Mouse (Mus musculus): ENCODE measurements around the gene Smap2.

Smap2 gene

GRCm38 (mm10) chr4:120974711-120975427, 42.2 kb downstream of the Smap2 start:
- peak; percentile 15 for DNase-seq

GRCm38 (mm10) chr4:120971842-120972241, 45.2 kb downstream of the Smap2 start:
- no peak for DNase-seq

GRCm38 (mm10) chr4:120969382-120970146, 47.5 kb downstream of the Smap2 start:
- DNase-seq: peak; percentile 64

GRCm38 (mm10) chr4:120968486-120968885, 48.6 kb downstream of the Smap2 start:
- no peak for DNase-seq

- DNase-seq: no peak
Observed at GRCm38 (mm10) chr4:120955586-120955985, 61.5 kb downstream of the Smap2 start.

GRCm38 (mm10) chr4:120953667-120954066, 63.4 kb downstream of the Smap2 start:
- no peak for DNase-seq

- DNase-seq: no peak
Observed at GRCm38 (mm10) chr4:120953038-120953437, 64.0 kb downstream of the Smap2 start.

GRCm38 (mm10) chr4:120952163-120952562, 64.9 kb downstream of the Smap2 start:
- no peak for DNase-seq

GRCm38 (mm10) chr4:120951428-120951973, 65.5 kb downstream of the Smap2 start, which contains the start of gene Zfp69:
TSS of gene Zfp69 (minus strand) at chr4:120951699.
- DNase-seq: peak; percentile 97

- DNase-seq: peak; percentile 15
Observed at GRCm38 (mm10) chr4:120950763-120951427, 66.2 kb downstream of the Smap2 start.

GRCm38 (mm10) chr4:120948938-120949337, 68.1 kb downstream of the Smap2 start:
- peak; percentile 76 for DNase-seq

GRCm38 (mm10) chr4:120935006-120935405, 82.0 kb downstream of the Smap2 start:
- DNase-seq: no peak

- no peak for DNase-seq
Observed at GRCm38 (mm10) chr4:120930736-120931135, 86.3 kb downstream of the Smap2 start.

- DNase-seq: peak; percentile 51
Observed at GRCm38 (mm10) chr4:120928686-120929085, 88.4 kb downstream of the Smap2 start.

GRCm38 (mm10) chr4:120925386-120925785, 91.7 kb downstream of the Smap2 start:
- DNase-seq: peak; percentile 57

GRCm38 (mm10) chr4:120924554-120925299, 92.3 kb downstream of the Smap2 start, which contains the start of gene Exo5:
TSS of gene Exo5 (minus strand) at chr4:120925017.
- peak; percentile 96 for DNase-seq

- DNase-seq: no peak
Observed at GRCm38 (mm10) chr4:120921461-120921860, 95.6 kb downstream of the Smap2 start.

All from kidney, postnatal 10 days (tissue).